Mouse (Mus musculus) bone marrow, adult 2 months (tissue): Measurements from ENCODE around the gene Sipa1l1.

Experiments
- CTCF ChIP-seq: fragments of 200-500 bp; IDR thresholded peaks from 2 replicates; pipeline ENCODE4 v1.5.1; 2011; ENCODE audit warnings: low read length, control low read depth; ENCODE audit not compliant: control insufficient read depth, insufficient read depth
- POLR2A ChIP-seq: fragments of 200-500 bp; IDR thresholded peaks from 2 replicates; pipeline ENCODE4 v1.6.1; 2011; ENCODE audit warnings: low read depth, mild to moderate bottlenecking, control low read depth, low read length, borderline replicate concordance; ENCODE audit not compliant: control insufficient read depth

DNA sequence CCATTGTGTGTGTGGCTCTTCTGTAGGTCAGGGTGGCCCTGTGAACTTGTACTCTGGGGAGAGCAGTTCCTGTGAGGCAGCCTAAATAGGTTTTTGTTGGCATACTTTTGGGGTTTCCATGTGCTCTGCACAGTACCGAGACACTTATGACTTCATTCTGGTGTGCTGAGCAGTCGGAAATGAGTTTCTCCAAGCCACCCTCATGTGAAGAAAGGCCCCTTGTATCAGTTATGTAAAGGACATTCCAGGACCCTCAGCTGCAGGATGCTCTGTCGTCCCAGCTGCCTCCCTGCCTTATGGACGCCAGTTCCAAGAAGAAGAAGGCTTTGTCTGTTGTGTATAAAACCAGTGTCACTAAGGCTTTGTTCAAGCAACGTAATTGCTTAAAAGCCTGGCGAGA lies 116.9 kb downstream of the Sipa1l1 start:
- TF ChIP-seq CTCF (no peak), POLR2A (no peak)
